Mouse (Mus musculus): ENCODE measurements at regions not wholly inside any gene's neighbourhood (a gene's known extent, or its start where the extent isn't known, plus 50 kb on each side); places are given as distances from the start of the nearest gene placed in this dataset.
"Not testable (repeated sequence)": the region's sequence is repeated elsewhere in the genome, so short reads cannot be mapped to it uniquely, and the experiment has no call there.

GRCm38 (mm10) chr6:143444782-143445181 is 277.8 kb downstream of the Etnk1 start:
- no peak for DNase-seq (ENCODE audit: low spot score)
- Histone ChIP-seq H3K9me3 (no peaks in the 10 kb centered on the region), H3K36me3 (replicated peaks) (no peaks in the 10 kb centered on the region), H3K27me3 (replicated peaks; ENCODE audit: low read depth, poor library complexity, severe bottlenecking) (no peaks in the 10 kb centered on the region), H3K27ac (replicated peaks) (no peak overlapping the region), H3K4me1 (no peaks in the 10 kb centered on the region), H3K4me3 (no peak overlapping the region)
- 91% methylated on average over 3 of the region's 3 CpGs for WGBS

- Histone ChIP-seq H3K9me3 (no peaks in the 10 kb centered on the region), H3K36me3 (replicated peaks) (no peaks in the 10 kb centered on the region), H3K4me3 (no peak overlapping the region), H3K27me3 (replicated peaks; ENCODE audit: low read depth, poor library complexity, severe bottlenecking) (no peaks in the 10 kb centered on the region), H3K4me1 (no peaks in the 10 kb centered on the region), H3K27ac (replicated peaks) (no peak overlapping the region)
- DNase-seq (ENCODE audit: low spot score), result no peak
- 81% methylated on average over 13 of the region's 13 CpGs for WGBS
These were observed 279.0 kb downstream of the Etnk1 start for GRCm38 (mm10) chr6:143445834-143446552.

- no peak overlapping the region for H3K4me3 ChIP-seq
- 83% methylated on average over 5 of the region's 5 CpGs for WGBS
These were observed 280.0 kb downstream of the Etnk1 start for GRCm38 (mm10) chr6:143447060-143447459.

GRCm38 (mm10) chr6:143449071-143449470 is 282.1 kb downstream of the Etnk1 start:
- Histone ChIP-seq H3K4me3 (no peak overlapping the region), H3K4me1 (no peaks in the 10 kb centered on the region), H3K27ac (replicated peaks) (no peak overlapping the region), H3K36me3 (replicated peaks) (no peaks in the 10 kb centered on the region), H3K9me3 (peaks cover 5% of the 10 kb centered on the region; the same call in 1 of the 2 replicates), H3K27me3 (replicated peaks; ENCODE audit: low read depth, poor library complexity, severe bottlenecking) (no peaks in the 10 kb centered on the region)
- WGBS, result 68% methylated on average over 4 of the region's 4 CpGs
- no peak for DNase-seq (ENCODE audit: low spot score)

More at GRCm38 (mm10) chr6:143447060-143447459, 280.0 kb downstream of the Etnk1 start:
- Histone ChIP-seq H3K4me1 (no peaks in the 10 kb centered on the region), H3K27me3 (replicated peaks; ENCODE audit: low read depth, poor library complexity, severe bottlenecking) (no peaks in the 10 kb centered on the region), H3K27ac (replicated peaks) (no peak overlapping the region), H3K36me3 (replicated peaks) (no peaks in the 10 kb centered on the region), H3K9me3 (peaks cover 4% of the 10 kb centered on the region; the same call in 1 of the 2 replicates)
- DNase-seq (ENCODE audit: low spot score), result no peak

GRCm38 (mm10) chr6:143451869-143452268 is 284.8 kb downstream of the Etnk1 start:
- Histone ChIP-seq H3K9me3 (peaks cover 5% of the 10 kb centered on the region; the same call in 1 of the 2 replicates), H3K27ac (replicated peaks) (no peak overlapping the region), H3K4me1 (no peaks in the 10 kb centered on the region), H3K4me3 (no peak overlapping the region), H3K27me3 (replicated peaks; ENCODE audit: low read depth, poor library complexity, severe bottlenecking) (no peaks in the 10 kb centered on the region), H3K36me3 (replicated peaks) (no peaks in the 10 kb centered on the region)
- WGBS, result 91% methylated on average over 6 of the region's 6 CpGs
- DNase-seq (ENCODE audit: low spot score), result no peak

GRCm38 (mm10) chr6:143454695-143455218 is 287.7 kb downstream of the Etnk1 start:
- no peak for DNase-seq (ENCODE audit: low spot score)
- Histone ChIP-seq H3K9me3 (peaks cover 5% of the 10 kb centered on the region; the same call in 1 of the 2 replicates), H3K27me3 (replicated peaks; ENCODE audit: low read depth, poor library complexity, severe bottlenecking) (no peaks in the 10 kb centered on the region), H3K36me3 (replicated peaks) (no peaks in the 10 kb centered on the region), H3K4me1 (0 out of 2 replicates have a peak, but pooled peaks cover 3% of the 10 kb centered on the region), H3K27ac (replicated peaks) (no peak overlapping the region), H3K4me3 (no peak overlapping the region)
- 91% methylated on average over 9 of the region's 9 CpGs for WGBS

- H3K4me1 ChIP-seq, result no peaks in the 10 kb centered on the region
- no peaks in the 10 kb centered on the region for H3K9me3 ChIP-seq
- no peaks in the 10 kb centered on the region for H3K36me3 ChIP-seq (replicated peaks)
- H3K27ac ChIP-seq (replicated peaks), result no peak overlapping the region
- WGBS, result 75% methylated on average over 12 of the region's 12 CpGs
- 0 out of 2 replicates have a peak, but pooled peaks cover 3% of the 10 kb centered on the region for H3K27me3 ChIP-seq (replicated peaks; ENCODE audit: low read depth, poor library complexity, severe bottlenecking)
- no peak overlapping the region for H3K4me3 ChIP-seq
- DNase-seq (ENCODE audit: low spot score), result no peak
These were observed 298.0 kb downstream of the Etnk1 start for GRCm38 (mm10) chr6:143464907-143465537.

GRCm38 (mm10) chr6:143472676-143473075 is 305.7 kb downstream of the Etnk1 start:
- WGBS, result 96% methylated on average over 12 of the region's 12 CpGs

GRCm38 (mm10) chr6:143474396-143474795 is 307.4 kb downstream of the Etnk1 start:
- WGBS, result 91% methylated on average over 5 of the region's 5 CpGs
- H3K27ac ChIP-seq (replicated peaks), result no peak overlapping the region
- DNase-seq (ENCODE audit: low spot score), result no peak
- H3K4me3 ChIP-seq, result no peak overlapping the region
- no peaks in the 10 kb centered on the region for H3K9me3 ChIP-seq
- H3K27me3 ChIP-seq (replicated peaks; ENCODE audit: low read depth, poor library complexity, severe bottlenecking), result no peaks in the 10 kb centered on the region
- H3K4me1 ChIP-seq, result no peaks in the 10 kb centered on the region
- H3K36me3 ChIP-seq (replicated peaks), result no peaks in the 10 kb centered on the region

More at GRCm38 (mm10) chr6:143472676-143473075, 305.7 kb downstream of the Etnk1 start:
- not testable (repeated sequence) for H3K4me1 ChIP-seq; H3K27ac ChIP-seq (replicated peaks); H3K36me3 ChIP-seq (replicated peaks); DNase-seq (ENCODE audit: low spot score); H3K4me3 ChIP-seq; H3K27me3 ChIP-seq (replicated peaks; ENCODE audit: low read depth, poor library complexity, severe bottlenecking); H3K9me3 ChIP-seq

- Histone ChIP-seq H3K36me3 (replicated peaks) (no peaks in the 10 kb centered on the region), H3K4me3 (no peak overlapping the region), H3K27me3 (replicated peaks; ENCODE audit: low read depth, poor library complexity, severe bottlenecking) (no peaks in the 10 kb centered on the region), H3K27ac (replicated peaks) (no peak overlapping the region), H3K9me3 (no peaks in the 10 kb centered on the region), H3K4me1 (no peaks in the 10 kb centered on the region)
- 82% methylated on average over 7 of the region's 7 CpGs for WGBS
- DNase-seq (ENCODE audit: low spot score), result no peak
These were observed 308.3 kb downstream of the Etnk1 start for GRCm38 (mm10) chr6:143475296-143475695.

GRCm38 (mm10) chr6:143477396-143477795 is 310.4 kb downstream of the Etnk1 start:
- H3K27me3 ChIP-seq (replicated peaks; ENCODE audit: low read depth, poor library complexity, severe bottlenecking), result no peaks in the 10 kb centered on the region
- no peak overlapping the region for H3K4me3 ChIP-seq
- H3K36me3 ChIP-seq (replicated peaks), result no peaks in the 10 kb centered on the region
- no peaks in the 10 kb centered on the region for H3K9me3 ChIP-seq
- 88% methylated on average over 2 of the region's 2 CpGs for whole genome bisulfite sequencing
- no peak for DNase-seq (ENCODE audit: low spot score)
- H3K4me1 ChIP-seq, result no peaks in the 10 kb centered on the region
- no peak overlapping the region for H3K27ac ChIP-seq (replicated peaks)

- 77% methylated on average over 7 of the region's 7 CpGs for WGBS
These were observed 312.2 kb downstream of the Etnk1 start for GRCm38 (mm10) chr6:143479239-143479638.

More at GRCm38 (mm10) chr6:143479239-143479638, 312.2 kb downstream of the Etnk1 start:
- H3K27ac ChIP-seq (replicated peaks), result no peak overlapping the region
- no peak overlapping the region for H3K4me3 ChIP-seq
- no peaks in the 10 kb centered on the region for H3K9me3 ChIP-seq
- H3K36me3 ChIP-seq (replicated peaks), result no peaks in the 10 kb centered on the region
- DNase-seq (ENCODE audit: low spot score), result no peak
- no peaks in the 10 kb centered on the region for H3K4me1 ChIP-seq
- H3K27me3 ChIP-seq (replicated peaks; ENCODE audit: low read depth, poor library complexity, severe bottlenecking), result no peaks in the 10 kb centered on the region
